Mouse (Mus musculus): ENCODE measurements around the gene Cd44.

Gene Cd44

GRCm38 (mm10) chr2:102873848-102874247, 27.6 kb downstream of the Cd44 start:
- in situ Hi-C loops (cut with MboI; ENCODE audit: low sequenced_read_pairs) = no loop called here

DNA sequence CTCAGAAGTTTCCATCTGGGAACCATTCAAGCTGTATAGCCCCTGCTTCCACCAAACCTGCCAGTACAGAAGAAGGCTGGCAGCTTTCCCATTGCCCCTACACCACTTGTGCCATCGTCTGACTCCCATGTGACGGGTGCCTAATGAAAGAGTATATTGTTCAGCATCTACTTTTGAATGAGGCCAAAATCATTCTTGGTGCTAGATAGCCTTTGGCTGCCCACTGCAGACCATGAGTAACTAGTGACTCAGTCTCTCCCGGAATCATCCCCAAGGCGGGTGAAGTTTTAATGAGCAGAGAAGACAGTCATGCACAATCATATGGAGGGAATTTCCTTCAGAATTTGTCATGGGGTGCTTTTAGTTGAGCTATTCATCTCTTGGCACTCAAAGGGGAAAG, 28.3 kb downstream of the Cd44 start:
- in situ Hi-C loops (cut with MboI; ENCODE audit: low sequenced_read_pairs) = no loop called here

- in situ Hi-C loops (cut with MboI; ENCODE audit: low sequenced_read_pairs) = no loop called here
Measured at GRCm38 (mm10) chr2:102872436-102872835, 29.0 kb downstream of the Cd44 start.

- in situ Hi-C loops (cut with MboI; ENCODE audit: low sequenced_read_pairs) = no loop called here
Measured at GRCm38 (mm10) chr2:102868444-102868843, 33.0 kb downstream of the Cd44 start.

DNA sequence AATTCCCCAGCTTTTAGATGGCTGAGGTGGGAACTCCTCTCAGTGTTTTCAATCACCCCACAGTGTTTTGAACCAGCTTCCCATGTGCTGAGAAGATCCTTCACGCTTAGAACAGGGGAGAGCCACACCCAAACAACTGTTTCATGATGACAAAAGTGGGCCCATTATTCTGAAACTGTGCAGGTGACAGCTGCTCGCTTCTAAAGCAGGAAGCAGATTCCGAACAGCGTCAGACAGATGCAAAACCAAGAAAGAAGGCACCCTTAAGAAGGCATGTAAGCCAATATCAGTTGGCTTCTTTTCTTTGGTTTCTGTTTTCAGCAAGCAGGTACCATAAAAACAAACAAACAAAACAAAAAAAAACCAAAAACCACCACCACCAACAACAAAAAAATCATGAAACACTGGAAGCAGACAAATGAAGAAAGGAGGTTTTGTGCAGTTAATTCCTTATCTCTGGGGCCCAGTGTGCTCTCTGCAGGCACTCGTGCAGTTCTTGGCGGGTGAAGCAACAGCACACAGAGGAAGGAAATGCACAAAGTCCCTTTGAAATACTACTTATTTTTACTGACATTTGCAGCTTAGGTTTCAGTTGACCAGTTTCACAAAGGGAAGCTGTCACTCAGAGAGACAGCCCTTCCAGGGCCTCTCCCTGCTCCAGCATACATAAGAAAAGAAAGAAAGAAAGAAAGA, 33.9 kb downstream of the Cd44 start:
- in situ Hi-C loops (cut with MboI; ENCODE audit: low sequenced_read_pairs) = no loop called here

GRCm38 (mm10) chr2:102866594-102866993, 34.9 kb downstream of the Cd44 start:
- in situ Hi-C loops (cut with MboI; ENCODE audit: low sequenced_read_pairs) = no loop called here

DNA sequence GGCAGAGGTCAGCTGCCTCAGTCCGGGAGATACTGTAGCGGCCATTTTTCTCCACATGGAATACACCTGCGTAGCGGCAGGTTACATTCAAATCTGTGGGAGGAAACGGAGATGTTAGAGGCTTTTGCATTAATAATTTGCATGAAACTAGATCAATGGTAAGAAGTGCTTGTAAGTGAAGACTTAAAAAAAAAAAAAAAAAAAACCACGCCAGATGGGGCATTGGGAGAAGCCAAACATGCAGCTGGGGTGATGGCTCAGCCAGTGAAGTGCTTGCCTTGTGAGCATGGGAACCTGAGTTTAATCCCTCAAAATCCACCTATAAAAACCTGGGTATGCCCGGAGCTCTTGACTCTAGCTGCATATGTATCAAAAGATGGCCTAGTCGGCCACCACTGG, 36.1 kb downstream of the Cd44 start:
- in situ Hi-C loops (cut with MboI; ENCODE audit: low sequenced_read_pairs) = no loop called here

DNA sequence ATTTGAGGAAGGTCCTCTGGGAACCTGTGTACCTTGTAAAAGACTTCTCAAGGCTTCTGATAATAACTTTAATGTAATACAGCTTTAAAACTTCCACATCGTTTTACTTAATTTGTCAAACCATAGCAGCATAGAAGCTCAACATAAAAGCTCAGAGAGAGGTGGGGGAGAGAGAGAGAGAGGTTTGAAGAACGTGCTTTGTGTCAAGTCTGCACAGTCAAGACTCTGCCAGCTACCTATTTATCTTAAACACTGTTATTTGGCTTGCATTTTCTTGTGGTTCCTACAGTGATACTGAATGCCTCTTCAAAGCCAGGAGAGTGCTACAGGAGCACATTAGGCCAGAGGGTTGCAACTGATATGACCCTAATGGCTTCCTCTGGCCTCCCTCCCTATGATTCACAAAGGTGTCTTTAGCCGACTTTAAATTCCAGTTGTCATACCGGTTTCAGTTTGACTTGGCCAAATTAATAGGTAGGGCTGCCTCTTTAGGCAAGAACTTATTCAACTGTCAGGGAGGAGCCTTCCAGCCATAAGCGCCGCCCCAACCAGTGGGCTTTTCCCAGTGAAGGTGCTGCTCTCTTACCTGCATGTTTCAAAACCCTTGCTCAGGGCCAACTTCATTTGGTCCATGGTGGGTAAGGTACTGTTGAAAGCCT, 36.6 kb downstream of the Cd44 start:
- in situ Hi-C loops (cut with MboI; ENCODE audit: low sequenced_read_pairs) = no loop called here

GRCm38 (mm10) chr2:102864036-102864435, 37.4 kb downstream of the Cd44 start:
- in situ Hi-C loops (cut with MboI; ENCODE audit: low sequenced_read_pairs) = no loop called here

- in situ Hi-C loops (cut with MboI; ENCODE audit: low sequenced_read_pairs) = no loop called here
Measured at GRCm38 (mm10) chr2:102863583-102863982, 37.9 kb downstream of the Cd44 start.

DNA sequence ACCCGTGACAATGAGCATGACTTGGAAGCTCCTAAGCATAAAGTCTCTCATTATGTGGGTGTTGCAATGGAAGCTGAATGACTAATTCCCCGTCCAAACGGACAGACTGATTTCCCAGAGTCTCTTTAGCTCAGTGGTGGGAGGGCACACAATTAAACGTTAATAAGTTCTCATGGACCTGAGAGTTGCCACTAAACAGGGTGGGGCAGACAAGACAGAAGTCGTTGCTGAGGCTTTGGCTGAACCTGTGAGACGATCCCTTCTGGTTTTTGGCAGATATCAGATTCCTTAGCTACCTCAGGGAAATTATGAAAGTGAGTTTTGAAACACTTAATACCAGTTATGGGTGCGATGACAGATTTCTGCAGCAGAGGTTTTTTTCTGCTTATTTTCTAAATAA, 38.8 kb downstream of the Cd44 start:
- in situ Hi-C loops (cut with MboI; ENCODE audit: low sequenced_read_pairs) = no loop called here

GRCm38 (mm10) chr2:102858271-102858670, 43.2 kb downstream of the Cd44 start:
- in situ Hi-C loops (cut with MboI; ENCODE audit: low sequenced_read_pairs) = no loop called here

DNA sequence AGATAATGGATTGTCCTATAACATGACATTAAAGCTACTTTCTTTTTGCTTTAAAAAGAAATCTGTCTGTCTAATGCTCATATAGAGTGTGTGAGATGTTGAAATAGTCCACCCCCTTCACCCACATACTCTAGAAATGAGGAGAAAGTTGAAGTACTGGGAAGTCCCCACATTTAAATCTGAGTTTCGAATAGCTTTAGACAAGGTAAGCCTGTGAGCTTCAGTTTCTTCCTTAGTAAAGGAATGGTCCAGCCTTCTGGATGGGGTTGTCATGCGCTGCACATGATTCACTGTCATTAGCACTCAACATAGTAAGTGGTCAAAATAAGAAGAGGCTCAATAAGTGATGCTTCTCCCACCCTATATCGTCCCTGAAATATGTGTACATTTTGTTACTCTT, 48.2 kb downstream of the Cd44 start:
- in situ Hi-C loops (cut with MboI; ENCODE audit: low sequenced_read_pairs) = no loop called here

DNA sequence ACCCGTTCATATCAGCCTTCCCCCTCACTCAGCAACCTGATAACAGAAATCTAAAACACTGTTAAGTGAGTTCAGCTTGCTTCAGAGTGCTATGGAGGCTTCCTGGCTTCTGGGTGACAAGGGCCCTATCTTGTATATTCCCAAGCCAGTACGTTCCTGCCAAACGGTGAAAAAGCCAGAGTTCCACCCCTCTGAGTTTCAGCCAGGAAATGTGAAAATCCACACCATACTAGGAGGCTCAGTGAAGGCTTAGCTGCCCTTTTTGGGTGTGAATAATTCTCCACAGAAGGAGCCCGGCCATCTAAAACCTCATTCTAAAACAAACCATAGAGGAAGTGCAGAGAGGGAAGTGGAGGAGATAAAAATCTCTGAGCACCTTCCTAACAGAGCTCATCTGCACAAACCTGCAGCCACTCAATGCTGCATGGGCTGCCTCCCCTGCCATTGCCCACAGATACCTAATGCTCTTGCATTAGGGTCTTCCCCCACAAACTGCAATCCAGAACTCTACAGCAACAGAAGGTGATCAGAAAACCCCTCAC, 49.5 kb downstream of the Cd44 start:
- in situ Hi-C loops (cut with MboI; ENCODE audit: low sequenced_read_pairs) = no loop called here

GRCm38 (mm10) chr2:102850026-102850425, 51.4 kb downstream of the Cd44 start:
- in situ Hi-C loops (cut with MboI; ENCODE audit: low sequenced_read_pairs) = no loop called here

DNA sequence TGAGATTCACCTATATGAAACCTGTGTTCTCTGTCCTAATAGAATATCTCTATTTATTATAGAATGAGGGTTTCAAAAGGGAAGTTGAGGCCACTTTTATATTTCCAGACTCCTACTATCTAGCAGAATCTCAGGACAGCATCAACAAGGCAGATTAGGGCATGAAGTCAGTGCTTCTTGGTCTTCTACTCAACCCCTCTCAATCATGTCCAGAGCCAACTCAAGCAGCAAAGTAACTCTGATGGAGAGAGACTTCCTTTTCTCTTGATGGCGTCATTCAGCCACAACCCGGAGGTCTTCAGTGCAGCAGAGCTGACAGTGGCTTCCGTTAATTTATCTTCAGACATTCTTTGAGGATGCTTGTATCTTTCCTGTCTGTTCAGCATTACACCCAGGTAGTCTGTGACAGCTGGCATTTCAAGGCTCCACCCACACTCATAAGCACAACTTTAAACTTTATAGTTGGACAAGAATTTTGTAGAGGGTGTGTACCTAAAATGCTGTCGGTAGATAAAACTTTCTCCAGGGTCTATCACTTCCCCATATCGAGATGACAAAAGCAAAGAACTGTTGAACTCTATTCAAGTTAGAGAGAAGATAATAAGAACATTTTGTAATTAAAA, 52.5 kb downstream of the Cd44 start:
- in situ Hi-C loops (cut with MboI; ENCODE audit: low sequenced_read_pairs) = no loop called here

DNA sequence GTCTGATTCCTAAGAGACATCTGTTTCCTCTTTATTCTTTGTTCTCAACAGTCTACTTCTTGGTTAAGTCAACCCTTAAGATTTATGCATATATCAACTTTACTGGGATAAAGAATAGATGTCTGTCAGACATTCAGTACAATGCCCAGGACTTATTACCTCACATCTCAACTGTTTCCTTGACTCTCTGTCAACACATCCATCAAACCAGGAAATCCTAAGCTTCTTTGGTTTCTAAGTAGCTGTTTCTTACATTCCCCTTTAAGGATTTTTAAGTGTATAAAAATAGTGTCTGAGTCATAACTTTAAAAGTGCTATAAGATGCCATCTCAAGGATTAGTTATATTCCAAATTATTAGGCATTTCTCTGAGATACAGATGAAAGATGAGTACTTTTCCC, 60.2 kb downstream of the Cd44 start:
- in situ Hi-C loops (cut with MboI; ENCODE audit: low sequenced_read_pairs) = no loop called here

DNA sequence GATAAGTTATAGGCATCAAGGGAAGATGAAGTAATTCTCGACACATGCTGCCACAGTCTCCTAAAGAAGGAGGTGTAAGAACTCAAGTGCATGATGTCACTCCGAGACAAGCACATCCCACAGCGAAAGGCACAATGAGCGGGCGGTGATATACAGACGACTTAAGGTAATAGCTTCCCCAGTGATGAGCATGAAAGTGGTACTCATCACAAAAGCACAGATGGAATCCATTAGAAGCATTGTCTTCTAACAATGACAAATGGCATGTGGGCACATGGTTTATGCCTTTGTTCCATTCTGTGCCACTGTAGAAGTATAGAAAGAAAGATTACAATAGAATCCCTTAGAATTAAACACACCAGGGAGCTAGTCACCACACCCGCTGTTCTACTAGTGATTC, 63.3 kb downstream of the Cd44 start:
- in situ Hi-C loops (cut with MboI; ENCODE audit: low sequenced_read_pairs) = no loop called here

- in situ Hi-C loops (cut with MboI; ENCODE audit: low sequenced_read_pairs) = no loop called here
Measured at GRCm38 (mm10) chr2:102831547-102831946, 69.9 kb downstream of the Cd44 start.

- in situ Hi-C loops (cut with MboI; ENCODE audit: low sequenced_read_pairs) = no loop called here
Measured at GRCm38 (mm10) chr2:102829201-102829600, 72.3 kb downstream of the Cd44 start.

DNA sequence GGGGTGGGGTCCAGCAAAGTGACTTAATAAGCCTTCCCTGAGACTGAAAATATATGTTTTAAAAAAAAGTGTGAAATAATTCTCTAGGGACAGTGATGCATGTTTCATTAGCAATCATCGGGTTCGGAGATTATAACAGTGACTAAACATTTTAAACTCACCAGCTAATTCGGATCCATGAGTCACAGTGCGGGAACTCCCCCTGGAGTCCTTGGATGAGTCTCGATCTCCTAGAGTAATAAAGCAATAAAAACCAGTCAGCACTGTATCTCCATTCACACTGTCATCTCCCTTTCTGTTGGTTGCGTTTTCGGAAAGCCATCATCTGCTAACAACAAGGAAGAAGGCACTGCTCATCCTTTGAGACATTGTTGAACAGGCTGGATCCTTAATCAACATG, 73.1 kb downstream of the Cd44 start:
- in situ Hi-C loops (cut with MboI; ENCODE audit: low sequenced_read_pairs) = no loop called here

DNA sequence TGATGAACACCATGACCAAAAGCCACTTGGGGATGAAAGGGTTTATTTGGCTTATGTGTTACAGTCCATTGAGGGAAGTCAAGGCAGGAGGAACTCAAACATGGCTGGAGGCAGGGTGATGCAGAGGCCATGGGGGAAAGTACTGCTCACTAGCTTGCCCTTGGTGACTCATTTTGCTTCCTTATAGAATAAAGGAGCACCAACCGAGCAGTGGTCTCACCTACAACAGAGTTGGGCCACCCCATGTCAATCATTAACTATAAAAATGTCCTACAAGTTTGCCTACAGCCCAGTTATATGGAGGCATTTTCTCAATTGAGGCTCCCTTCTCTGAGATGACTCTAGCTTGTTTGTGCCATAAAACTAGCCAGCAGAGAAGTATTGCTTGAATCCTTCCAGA, 73.6 kb downstream of the Cd44 start:
- in situ Hi-C loops (cut with MboI; ENCODE audit: low sequenced_read_pairs) = no loop called here
